Mouse (Mus musculus) CD4-positive helper T cell, adult 2 months (primary cell): ENCODE measurements around the gene Arhgef28.

Experiments used
- DNase-seq: peaks from one replicate; pipeline ENCODE4 v3.0.0-alpha.2; 2012; ENCODE audit warnings: low read depth, missing footprints, low spot score

Arhgef28 gene

DNA sequence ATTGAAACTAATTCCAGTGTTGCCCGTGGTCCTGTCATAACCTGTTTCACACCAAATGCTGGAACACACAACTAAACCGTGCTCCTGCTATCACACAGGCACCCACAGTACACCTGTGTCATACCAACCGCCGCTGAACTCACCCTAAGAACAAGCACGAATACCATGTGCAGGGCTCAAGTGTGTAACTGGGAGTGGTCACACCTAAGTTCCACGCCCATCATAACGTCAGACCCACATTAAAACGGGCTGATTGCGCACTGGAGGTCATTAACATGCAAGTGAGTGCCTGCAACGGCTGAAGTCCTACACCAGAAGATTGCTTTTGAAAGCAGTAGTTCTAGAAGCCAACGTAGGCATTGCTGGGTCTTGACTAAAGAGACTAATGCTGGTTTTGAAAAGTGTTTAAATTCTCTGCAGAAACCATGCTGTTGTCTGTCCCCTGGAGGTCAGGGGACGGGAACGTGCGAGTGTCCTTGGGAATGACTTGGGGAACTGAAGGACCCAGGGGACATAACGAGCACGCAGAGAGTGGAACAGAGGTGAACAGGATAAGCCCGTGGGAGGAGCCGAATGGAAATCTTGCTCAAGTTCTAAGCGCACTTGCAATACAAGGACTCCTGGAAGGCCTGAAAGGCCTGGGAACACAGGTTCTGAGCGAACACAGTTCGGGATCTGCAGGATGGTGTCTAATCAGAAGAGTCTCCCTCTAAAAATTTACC lies 22.9 kb downstream of the Arhgef28 start:
- no peak for DNase-seq

DNA sequence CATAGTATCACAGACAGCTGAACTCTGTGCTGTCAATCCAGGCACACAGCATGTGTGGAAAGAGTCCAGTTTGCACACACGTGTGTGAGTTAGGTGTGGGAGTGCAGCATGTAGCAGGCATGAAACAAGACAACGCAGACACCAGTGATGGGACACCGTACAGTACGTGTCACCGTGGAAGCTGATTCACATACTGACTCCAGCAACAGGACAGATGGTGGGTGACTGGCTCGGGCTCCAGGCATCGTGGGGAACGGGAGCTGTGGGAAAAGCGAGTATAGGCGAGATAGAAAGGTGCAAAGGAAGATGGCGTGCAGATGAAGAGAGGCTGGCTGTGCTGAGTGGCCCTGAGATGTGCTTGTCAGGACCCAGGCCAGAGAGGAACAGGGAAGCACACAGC lies 23.9 kb downstream of the Arhgef28 start:
- DNase-seq: no peak

DNA sequence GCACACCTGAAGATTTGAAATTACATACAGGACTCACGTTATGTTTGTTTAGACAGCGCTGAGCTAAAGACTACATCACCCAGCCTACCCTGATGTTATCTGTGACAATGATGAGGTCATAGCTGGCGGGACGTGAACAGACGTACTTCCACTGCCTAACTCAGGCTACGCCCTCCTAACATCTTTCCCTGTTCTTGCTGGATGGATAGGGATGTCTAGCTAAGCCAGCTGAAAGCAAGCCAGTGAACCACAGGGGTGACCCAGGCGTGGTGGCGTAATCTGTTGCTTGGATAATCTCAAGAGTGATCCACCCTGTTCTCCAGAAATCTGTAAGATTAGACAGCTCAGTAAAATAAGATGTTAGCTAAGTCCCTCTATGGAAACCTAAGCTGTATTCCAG lies 25.6 kb downstream of the Arhgef28 start:
- DNase-seq: no peak

DNA sequence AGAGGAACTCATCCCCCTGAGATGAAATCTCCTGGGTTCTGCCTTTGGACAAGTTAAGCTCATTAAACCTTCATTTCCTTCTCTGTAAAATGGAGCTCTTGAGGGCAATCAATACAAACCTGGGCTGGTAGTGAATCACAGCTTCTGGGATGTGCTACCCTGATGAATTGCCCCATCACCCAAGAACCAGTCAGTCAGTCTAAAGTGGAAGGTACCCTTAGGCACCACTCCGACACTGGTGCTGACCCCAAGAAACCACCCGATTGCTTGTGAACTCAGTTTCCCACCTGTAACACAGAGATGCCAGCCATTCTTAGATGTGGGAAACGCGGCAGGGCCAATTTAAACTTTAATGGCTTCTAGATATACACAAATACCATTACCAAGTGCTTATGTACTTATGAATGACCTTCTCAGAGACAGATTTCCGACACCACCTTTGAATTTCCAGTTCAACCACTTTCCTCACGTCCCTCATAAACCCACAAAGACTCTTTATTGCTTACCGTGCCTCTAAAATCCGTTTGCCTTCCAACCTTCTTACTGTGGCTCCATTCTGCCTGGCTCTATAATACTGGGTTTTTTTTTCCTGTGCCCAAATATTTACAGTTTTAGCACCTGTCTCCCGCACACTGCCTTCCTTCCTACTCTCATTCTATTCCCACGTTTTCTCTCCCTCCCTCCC lies 30.8 kb downstream of the Arhgef28 start:
- DNase-seq: no peak

DNA sequence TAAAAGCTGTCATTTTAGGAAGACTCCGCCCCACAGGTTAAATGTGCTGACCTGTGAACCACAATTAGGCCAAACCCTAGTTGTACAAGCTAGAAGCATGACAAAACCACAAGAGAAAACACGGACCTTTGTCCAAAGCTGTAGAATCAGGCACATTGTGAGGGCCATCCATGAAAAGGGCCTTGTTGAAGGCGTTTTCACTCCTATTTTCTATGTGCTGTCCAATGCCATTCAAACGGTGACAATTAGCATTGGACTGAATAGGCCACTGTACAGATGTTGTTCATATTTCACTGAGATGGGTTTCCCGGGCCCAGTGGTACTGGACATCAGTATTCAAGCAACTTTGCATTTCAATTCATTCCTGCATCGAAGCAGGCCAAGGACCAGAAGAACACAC lies 33.2 kb downstream of the Arhgef28 start:
- no peak for DNase-seq

DNA sequence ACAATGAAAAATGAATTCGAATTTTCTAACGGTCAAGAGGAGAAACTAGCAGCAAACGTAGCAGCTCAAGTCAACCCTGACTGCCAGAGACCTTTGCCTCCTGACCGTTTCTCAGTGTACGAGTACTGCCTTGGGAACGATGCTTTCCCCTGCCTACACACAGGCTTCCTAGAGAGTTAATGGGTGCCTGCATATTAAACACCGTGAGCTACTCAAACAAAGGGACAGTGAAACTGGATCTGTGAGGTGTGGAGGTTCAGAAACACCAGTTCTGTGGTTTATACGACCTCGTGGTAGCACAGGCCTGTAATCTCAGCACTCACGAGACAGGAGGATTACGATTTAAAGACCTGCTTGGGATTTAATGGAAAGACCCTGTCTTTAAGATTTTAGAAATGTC lies 33.9 kb downstream of the Arhgef28 start:
- DNase-seq: no peak

DNA sequence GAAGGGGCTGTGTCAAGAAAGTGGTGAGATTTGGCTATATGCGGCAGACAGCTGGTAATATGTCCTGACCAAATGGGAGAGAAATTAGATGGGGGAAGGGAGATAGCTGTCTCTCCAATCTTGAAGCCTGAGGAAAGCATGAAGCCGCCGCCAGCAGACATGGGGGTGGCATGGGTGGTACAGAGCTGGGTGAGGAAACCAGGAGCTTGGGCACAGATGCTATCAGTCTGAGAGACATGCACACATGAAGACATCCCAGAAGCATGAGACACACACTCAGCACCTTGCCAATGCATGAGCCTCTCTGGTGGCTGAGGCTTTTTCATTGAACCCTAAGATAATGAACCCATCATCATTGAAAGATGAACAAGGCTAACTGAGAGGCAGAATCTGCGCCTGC lies 34.5 kb downstream of the Arhgef28 start:
- DNase-seq: no peak

DNA sequence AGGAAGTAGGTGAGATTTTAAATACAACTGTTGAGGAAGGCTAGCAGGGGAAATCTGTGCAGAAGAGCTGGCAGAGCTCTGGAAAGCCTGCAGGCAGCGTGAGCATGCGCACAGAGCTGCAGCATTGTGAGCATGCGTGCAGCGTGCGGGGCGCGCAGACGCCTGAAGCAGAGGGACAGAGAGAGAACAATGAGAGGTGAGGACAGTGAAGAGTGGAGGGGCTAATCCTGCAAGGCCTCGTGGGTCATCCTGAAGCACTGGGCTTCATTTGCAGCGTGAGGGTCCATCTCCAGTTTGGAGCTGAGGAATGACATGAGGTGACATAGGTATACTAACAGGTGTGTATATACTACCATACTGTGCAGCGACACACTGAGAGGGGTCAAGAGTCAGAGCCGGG lies 35.0 kb downstream of the Arhgef28 start:
- DNase-seq: no peak

DNA sequence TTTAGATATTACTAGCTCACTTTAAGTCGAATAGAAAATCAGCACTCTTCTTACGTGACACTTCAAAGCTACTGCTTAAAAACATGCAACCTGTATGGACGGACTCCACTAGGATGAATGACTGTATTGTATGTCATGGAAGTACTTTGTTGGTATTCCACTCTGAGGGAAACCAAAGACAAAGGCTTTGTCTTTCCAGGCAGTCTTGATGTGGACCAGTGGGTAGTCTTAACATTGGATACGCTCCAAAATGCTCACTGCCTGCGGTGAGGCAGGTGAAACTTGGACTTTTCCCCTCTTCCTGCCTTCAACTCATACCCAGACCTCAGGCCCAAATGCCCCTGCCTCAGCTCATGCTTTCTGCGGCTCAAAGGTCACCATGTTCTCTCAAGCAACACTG lies 41.4 kb downstream of the Arhgef28 start:
- no peak for DNase-seq

DNA sequence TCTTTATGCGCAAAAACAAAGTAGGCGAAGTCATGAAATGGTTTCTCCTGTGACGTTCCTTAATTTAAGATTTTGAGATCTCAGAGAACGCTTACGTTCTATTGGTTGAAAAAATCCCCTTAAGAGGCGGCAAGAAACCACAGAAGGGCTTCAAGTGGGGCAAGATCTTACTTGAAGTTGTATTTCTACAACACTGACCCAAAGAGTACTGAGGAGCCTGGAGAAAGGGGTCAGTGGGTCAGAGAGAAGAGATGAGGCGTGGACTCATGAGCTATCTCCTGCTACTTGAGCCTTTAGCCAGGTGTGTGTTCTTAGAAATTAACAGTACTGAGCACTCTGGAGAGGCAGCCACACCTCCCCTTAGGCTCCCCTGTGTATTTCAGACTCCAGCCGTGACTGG lies 44.7 kb downstream of the Arhgef28 start:
- DNase-seq: no peak

DNA sequence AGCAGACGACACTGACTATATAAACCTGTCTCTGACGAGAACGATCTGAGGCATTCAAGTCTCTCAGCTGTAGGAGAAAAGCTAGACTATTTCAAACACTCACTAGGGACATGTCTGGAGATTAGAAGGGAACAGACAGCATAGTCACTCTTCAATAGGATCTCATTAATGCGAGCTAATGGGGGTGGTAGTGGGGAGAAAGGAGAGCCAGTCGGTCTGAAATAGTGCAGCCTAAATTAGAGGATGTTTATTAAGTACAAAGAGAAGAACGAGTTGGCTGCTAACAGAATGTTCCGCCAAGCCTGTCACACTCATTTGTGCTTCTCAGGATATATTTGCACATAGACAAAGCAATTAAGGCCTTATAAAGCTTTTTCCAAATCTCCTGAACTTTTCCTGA lies 49.6 kb downstream of the Arhgef28 start:
- DNase-seq: no peak

DNA sequence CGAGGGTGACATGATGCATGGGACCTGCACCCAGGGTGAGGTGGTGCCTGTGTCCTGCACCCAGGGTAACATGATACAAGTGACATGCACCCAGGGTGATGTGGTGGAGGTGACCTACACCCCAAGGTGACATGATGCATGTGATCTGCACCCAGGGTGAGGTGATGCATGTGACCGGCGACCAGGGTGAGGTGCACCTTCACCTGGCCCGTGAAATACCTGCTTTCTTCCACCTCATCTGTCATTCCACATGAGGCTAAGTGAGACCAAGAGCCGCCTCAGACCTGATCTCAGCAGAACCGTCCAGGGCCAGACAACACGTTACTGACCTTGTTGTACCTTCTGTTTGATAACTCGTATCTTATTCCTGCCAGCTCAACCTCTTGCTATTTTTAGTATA lies 53.5 kb downstream of the Arhgef28 start:
- DNase-seq: no peak

DNA sequence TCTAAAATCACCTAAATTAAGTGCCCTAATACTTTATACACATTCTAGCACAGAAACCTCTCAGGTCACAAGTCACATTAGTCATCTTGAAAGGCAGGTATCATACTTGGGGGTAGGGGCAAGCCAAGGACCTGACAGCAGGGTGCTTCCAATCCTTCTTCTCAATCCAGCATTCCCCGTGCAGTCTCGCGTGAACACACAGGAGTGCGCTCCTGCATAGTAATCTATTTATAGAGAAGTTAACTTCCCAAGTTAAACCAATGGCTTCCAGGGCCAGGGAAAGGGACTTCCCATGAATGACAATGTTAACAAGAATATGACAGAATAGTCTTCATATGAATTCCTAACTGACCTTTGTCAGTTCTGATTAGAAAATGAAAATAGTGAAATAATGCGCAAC lies 58.7 kb downstream of the Arhgef28 start:
- no peak for DNase-seq

DNA sequence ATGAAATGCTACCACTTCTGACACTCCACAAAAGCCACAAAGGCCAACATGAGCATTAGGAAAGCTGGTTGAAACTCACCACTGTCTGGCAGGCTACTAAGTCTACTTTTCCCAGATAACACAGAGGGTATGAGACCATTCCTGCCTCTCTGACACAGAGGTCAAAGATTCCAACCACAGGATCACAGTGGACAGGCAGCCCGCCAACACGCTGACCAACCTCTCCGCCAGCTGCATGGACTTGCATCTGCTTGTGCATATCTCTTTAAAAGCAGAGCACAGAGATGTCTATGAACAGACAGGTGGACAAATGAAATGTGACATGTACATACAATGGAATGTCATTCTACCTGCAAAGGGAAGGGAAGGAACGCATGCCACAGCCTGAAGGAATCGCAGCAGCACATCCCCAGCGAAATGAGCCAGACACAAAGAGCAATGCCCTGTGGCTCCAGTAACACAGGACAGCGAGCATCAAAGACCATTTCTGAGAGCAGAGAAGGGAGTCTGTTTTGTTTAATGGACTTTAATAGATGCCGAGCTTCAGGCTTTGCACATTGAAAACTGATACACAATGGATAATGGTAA lies 59.6 kb downstream of the Arhgef28 start:
- DNase-seq: no peak

DNA sequence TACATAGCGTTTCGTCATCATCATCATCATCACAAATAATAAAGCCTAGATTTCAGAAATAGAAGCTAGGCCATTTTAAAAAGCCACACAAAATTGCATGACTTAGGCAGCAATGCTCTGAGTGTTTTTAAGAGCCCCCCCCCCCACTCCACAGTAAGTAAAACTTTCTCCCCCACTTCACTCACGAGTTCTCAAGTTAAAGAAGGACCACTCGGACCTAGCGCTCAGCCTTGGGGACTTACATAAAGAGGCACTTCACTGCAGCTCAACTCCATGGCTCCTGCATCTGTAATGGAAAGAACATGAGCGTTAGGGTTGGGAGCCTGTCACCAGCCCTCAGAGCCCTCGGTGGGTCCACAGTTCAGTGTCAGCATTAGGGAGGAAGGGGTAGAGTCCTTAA lies 60.9 kb downstream of the Arhgef28 start:
- DNase-seq: no peak

DNA sequence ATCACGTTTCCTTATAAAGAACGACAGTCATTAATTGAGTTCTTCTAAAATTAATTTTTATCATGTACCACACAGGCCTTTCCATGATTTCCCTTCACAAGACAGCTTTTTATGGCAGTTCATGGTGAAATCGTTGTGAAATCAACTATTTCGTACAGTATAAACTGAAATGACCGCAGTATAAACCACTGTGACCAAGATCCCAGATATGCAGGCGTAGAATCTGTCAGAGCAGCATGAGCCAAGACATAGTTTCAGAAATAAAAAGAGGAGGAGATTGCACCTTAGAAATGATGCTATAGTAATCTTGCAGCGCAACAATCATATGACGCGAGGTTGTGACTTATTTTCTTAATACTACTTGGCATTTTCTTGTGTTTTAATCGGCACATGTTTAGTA lies 63.2 kb downstream of the Arhgef28 start:
- DNase-seq: no peak

DNA sequence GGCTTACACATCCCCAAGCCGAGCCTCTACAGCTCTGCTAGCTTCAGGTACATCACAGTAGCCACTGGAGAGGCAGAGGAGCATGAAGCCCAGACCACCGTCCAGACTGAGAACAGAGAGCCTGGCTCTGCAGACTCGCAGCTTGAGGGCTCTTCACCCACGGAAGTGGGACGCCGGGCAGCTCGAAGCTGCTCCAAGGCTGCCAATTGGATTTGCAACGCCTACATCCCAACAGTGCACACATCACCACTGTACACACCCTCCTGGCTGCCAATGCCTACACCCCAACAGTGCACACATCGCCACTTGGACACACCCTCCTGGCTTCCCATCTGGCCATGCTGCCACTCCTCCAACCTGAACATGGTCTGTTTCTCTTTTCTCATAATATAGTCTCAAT lies 65.6 kb downstream of the Arhgef28 start:
- DNase-seq: no peak

DNA sequence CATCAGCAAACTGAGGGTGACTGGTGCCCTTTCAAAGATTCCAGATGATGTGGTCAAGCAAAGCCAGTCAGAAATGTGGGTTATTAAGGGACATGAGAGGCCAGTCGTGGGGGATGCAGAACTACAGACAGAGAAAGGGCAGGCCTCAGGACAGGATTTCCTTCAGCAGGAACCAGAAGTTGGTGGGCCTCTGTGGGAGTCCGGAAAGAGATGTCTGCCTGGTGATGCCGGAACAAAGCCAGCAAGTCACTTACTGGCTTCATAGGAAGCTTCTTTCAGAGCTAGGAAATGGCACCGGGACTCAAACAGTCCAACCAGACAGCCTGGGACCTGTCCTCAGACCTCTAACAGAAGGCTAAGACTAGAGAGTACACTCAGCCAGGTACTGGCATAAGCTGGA lies 67.5 kb downstream of the Arhgef28 start:
- DNase-seq: no peak

DNA sequence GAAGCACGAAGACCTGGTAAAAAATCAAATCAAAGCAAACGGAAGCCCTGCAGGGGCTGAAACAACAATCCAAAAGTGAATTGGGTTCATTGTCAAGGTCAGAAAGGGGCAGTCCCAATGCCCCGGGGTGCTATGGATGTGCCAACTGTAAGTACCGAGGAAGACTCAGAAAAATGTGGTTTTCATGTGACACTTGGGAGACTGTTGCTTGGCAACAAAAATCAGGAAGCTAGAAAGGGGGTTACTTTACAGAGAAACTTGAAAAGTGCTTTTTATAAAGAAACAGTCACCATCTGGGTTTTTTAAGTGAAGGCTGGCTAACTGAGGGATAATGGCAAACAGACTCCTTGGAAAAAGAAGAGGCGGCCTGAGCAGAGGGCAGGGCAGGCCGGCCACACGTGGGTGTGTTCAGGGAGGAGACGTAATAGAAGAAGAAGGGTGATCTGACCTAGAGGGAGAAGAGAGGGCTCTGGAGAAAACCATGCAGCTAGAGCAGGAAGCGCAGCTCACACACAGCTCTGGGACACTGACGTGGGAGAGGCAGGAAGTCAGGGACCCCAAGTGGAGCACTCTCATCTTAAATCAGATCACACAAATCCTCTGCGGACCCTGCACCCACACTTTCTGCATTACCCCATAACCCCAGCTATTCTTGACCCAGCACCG lies 70.2 kb downstream of the Arhgef28 start:
- DNase-seq: no peak

DNA sequence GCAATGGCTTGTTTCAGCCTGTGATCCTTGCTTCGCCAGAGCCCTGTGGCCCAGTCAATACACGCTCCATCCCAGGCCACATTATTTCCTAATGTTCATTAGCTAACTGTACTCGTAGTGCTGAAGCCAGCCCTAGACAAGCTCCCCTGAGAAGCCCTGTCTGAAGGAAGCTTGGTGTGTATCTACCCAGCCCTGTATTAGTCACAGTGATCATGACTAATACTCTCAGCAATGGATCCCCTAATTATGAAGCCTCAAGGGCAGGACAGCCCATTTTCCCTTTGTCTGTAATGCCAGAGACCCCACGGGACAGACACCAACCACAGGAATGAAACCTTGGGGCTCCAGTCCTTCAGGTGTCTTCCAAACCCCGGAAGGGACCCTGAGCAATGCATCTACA lies 73.3 kb downstream of the Arhgef28 start:
- DNase-seq: no peak

DNA sequence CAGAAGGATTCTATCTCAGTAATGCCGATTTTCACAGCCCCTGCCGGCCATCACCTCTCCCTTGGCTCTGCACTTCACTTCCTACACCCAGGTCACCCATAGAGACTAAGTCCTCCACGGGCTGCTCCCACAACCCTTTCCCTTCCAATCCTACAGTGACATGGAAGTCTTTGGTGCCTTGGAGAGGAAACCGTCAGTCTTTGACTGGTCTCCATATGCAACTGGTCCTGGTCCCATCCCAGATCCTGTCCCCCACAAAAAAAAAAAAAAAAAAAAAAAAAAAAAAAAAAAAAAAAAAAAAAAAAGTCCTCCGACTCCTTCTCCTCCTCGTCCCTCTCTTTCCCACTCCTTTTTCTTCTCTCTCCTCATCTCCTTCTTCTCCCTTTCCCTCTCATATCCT lies 74.0 kb downstream of the Arhgef28 start:
- DNase-seq: no peak

DNA sequence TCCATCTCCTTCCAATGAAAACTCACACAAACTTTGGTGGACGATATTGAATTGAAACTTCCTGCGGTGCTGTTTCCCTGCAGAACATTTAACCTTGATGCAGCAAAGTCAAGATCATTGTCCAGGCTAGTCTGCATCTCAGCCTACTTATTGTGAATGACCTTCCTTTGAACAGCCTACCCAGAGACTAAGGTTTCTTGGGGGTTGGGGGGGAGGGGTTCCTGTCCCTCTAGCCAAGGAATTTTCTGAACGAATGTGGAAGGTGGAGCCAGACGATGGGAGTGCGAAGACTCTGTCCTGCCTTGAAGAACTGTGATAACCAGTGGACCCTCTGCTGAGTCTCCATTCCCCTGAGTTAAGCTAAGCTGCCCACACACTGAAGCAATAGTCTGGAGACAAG lies 80.6 kb downstream of the Arhgef28 start:
- no peak for DNase-seq
